Mouse (Mus musculus): ENCODE results near the gene Mpv17l. TPM values are rescaled to one million over a fixed set of nuclear protein-coding genes. Genes with fewer than 3 reads are reported as not detected.

The Mpv17l gene
- polyA plus RNA-seq, 1 experiment: 3.7 TPM

DNA sequence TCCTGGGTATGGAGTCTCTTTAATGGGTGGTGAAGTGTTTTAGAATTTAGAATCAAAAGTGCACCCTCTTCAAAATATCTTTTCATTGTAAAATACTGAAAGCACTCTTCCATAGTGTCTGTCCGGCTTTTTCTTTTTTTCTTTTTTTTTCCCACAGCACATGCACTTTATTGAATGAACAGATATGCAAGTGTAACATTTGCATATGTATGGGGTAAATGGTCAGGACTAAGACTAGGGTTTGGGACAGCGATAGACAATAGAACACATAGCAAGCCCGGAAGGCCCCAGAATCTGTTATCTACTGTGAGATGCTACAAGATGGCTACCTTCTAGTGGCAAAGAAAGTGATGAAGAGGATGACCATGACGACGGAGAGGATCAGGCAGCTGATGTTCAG is 80.2 kb downstream of the Mpv17l start:
- Histone ChIP-seq H3K27ac (ENCODE audit: control insufficient read depth, insufficient read depth, low read depth, low read length, poor library complexity) (no peak overlapping the region), H3K4me3 (replicated peaks; ENCODE audit: control insufficient read depth, low read depth, low read length) (no peak overlapping the region), H3K4me1 (ENCODE audit: control insufficient read depth, insufficient read depth, low read length) (no peaks in the 10 kb centered on the region)
- TF ChIP-seq POLR2A (IDR thresholded peaks at IDR 0.05; ENCODE audit: borderline replicate concordance, control insufficient read depth, low read depth, low read length) (no peak), CTCF (IDR thresholded peaks at IDR 0.05; ENCODE audit: control insufficient read depth, insufficient read depth, low read length) (no peak)
- 82% methylated on average over 5 of the region's 5 CpGs for WGBS

DNA sequence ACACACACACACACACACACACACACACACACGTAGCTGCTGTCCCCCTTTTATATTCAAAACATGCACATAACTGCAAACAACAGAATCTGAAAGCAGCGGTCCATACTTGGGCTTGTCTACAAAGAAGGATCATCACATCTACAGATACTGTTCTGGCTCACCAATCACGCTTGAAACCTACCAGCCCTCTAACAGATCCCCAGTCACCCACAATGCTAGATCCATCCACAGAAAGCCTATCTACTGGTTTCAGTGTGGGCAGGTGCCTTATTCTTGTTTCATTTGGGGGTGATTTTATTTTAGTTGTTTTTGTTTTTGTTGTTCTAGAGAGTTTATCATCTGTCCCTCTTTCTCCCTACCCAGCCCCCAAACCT is 83.2 kb downstream of the Mpv17l start:
- Histone ChIP-seq H3K27ac (ENCODE audit: control insufficient read depth, insufficient read depth, low read depth, low read length, poor library complexity) (no peak overlapping the region), H3K4me1 (ENCODE audit: control insufficient read depth, insufficient read depth, low read length) (no peaks in the 10 kb centered on the region), H3K4me3 (replicated peaks; ENCODE audit: control insufficient read depth, low read depth, low read length) (no peak overlapping the region)
- 59% methylated on average over 3 of the region's 3 CpGs for WGBS
- TF ChIP-seq POLR2A (IDR thresholded peaks at IDR 0.05; ENCODE audit: borderline replicate concordance, control insufficient read depth, low read depth, low read length): no peak
- TF ChIP-seq CTCF (IDR thresholded peaks at IDR 0.05; ENCODE audit: control insufficient read depth, insufficient read depth, low read length): no peak

DNA sequence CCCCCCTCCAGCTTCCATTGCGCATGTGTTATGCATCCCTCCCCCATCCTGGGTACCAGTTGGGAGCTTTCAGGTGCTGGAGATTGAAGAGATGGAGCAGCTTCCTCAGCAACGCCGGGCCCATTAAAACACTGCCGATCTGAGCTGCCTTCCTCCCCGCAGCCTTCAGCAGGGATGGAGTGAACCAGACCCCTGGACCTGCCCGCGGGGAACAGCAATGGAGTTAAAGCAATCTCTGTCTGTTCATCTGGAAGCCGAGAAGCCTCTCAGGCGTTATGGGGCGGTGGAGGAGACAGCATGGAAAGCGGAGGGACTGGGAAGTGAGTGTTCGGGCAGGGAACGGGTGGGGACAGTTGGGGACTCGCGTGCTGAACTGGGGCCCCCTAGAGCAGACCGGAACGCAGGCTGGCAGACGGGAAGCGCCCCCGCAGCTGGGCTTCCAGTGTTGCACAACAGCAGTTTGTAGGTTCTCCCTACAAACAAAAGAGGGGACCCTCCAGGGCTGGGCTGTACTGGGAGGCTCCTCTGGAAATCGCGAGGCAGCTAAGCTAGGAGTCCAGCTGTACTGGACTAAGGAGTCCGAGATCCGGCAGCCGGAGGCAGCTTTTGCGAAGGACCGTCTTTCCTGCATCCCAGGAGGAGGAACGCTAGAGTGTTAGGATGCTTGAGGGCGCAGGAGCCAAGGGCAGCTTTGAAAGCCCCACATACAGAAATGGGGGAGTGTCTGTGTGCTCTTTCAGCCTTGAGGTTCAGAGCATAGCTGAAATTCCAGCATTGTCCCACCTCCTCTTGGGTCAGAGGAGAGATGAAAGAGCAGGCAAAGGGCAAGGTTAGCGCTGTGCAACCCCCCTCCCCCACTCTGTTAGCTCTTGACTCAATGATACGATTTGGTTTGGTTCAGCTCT is 83.9 kb downstream of the Mpv17l start, which contains the start of the genes 2900011O08Rik and Ifitm7:
TSS of gene 2900011O08Rik (plus strand) at position 31 of the 905 bp plus-strand sequence.
TSS of gene Ifitm7 (minus strand) at position 315 of the 905 bp plus-strand sequence.
- no peaks in the 10 kb centered on the region for H3K4me1 ChIP-seq (ENCODE audit: control insufficient read depth, insufficient read depth, low read length)
- no peak within 1 kb of the TSS for H3K4me3 ChIP-seq (replicated peaks; ENCODE audit: control insufficient read depth, low read depth, low read length)
- 1% methylated on average over 31 of the region's 31 CpGs for WGBS
- H3K27ac ChIP-seq (ENCODE audit: control insufficient read depth, insufficient read depth, low read depth, low read length, poor library complexity): no peak within 1 kb of the TSS
- no peak for TF ChIP-seq POLR2A (IDR thresholded peaks at IDR 0.05; ENCODE audit: borderline replicate concordance, control insufficient read depth, low read depth, low read length)

DNA sequence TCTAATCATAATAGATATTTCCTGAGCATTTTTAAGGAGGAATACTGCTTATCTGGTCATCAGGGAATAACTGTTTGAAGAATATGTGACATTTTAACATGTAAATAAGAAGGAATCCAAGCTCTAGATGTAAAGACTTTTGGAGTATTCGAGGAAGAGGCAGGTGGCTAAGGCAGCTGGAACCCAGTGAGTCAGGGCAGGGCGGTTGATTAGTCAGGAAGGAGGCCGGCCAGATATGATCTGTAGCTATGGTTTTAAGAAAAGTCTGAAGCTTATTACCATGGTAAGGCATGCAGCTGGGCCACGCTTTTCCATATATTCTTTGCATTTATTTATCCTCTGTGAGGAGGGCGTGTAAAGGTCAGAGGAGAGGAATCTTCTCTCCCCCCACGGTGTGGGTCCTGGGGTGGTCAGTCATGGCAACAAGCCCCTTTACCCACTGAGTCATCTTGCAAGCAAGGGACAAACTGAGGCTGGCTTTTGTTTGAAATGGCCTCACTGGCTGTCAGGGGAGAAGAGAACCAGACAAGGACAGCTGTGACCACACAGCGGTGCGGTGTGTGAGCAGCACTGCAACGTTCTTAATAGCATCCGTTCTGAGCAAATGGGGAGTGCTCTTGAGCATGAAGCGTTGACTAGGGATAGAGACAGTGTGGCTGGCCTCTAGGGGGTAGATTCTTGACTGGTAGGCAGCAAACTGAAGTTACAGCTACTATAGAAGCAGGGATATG is 89.7 kb downstream of the Mpv17l start:
- H3K27ac ChIP-seq (ENCODE audit: control insufficient read depth, insufficient read depth, low read depth, low read length, poor library complexity): no peak overlapping the region
- no peaks in the 10 kb centered on the region for H3K4me1 ChIP-seq (ENCODE audit: control insufficient read depth, insufficient read depth, low read length)
- TF ChIP-seq CTCF (IDR thresholded peaks at IDR 0.05; ENCODE audit: control insufficient read depth, insufficient read depth, low read length) (no peak), POLR2A (IDR thresholded peaks at IDR 0.05; ENCODE audit: borderline replicate concordance, control insufficient read depth, low read depth, low read length) (no peak)
- WGBS: 80% methylated on average over 11 of the region's 11 CpGs
- H3K4me3 ChIP-seq (replicated peaks; ENCODE audit: control insufficient read depth, low read depth, low read length): no peak overlapping the region

DNA sequence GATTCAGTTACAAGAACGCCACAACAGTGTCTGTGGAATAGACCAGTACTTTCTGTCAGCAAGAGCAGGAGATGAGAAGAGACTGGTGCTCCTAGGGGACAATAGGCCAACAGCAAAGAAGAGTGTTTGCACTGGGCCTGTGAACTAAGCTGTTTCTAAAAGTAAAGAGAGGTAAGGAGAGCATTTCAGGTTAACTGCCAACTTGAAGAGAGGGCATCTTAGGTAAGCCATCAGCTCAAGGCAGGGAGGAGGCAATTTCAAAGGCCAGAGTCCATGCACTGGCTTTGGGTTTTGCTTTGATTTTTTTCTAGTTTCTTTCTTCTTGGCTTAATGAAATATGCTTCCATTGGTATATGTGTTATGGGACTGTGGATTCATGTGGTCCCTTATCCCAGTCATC is 91.1 kb downstream of the Mpv17l start:
- no peak for TF ChIP-seq CTCF (IDR thresholded peaks at IDR 0.05; ENCODE audit: control insufficient read depth, insufficient read depth, low read length)
- Histone ChIP-seq H3K4me3 (replicated peaks; ENCODE audit: control insufficient read depth, low read depth, low read length) (no peak overlapping the region), H3K27ac (ENCODE audit: control insufficient read depth, insufficient read depth, low read depth, low read length, poor library complexity) (no peak overlapping the region), H3K4me1 (ENCODE audit: control insufficient read depth, insufficient read depth, low read length) (no peaks in the 10 kb centered on the region)
- 78% methylated on average over 1 of the region's 1 CpGs for WGBS

DNA sequence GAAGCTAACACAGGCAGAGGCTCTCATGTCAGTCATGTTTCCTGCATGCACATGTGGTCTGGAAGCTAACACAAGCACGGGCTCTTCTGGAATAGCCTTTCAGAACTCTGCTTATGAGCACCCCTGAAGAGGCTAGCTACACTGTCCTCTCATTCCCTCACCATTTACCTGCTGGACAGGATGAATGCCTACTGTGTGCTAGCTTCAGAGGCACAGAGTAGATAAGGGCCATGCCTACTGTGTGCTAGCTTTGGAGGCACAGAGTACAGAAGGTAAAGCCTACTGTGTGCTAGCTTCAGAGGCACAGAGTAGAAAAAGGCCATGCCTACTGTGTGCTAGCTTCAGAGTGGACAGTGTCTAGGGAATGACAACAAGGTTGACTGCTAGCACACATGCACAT is 91.5 kb downstream of the Mpv17l start:
- no peak overlapping the region for H3K4me3 ChIP-seq (replicated peaks; ENCODE audit: control insufficient read depth, low read depth, low read length)
- H3K27ac ChIP-seq (ENCODE audit: control insufficient read depth, insufficient read depth, low read depth, low read length, poor library complexity): no peak overlapping the region
- WGBS: 29% methylated on average over 1 of the region's 1 CpGs
- H3K4me1 ChIP-seq (ENCODE audit: control insufficient read depth, insufficient read depth, low read length): no peaks in the 10 kb centered on the region
- TF ChIP-seq POLR2A (IDR thresholded peaks at IDR 0.05; ENCODE audit: borderline replicate concordance, control insufficient read depth, low read depth, low read length): no peak
- TF ChIP-seq CTCF (IDR thresholded peaks at IDR 0.05; ENCODE audit: control insufficient read depth, insufficient read depth, low read length): no peak

Other genes starting within 250 kb of the Mpv17l start
- gene Parn, start 235.0 kb upstream of the Mpv17l start, polyA plus RNA-seq (2011; ENCODE audit: insufficient read depth, insufficient read length, low replicate concordance, missing spikeins): 6.3 and 9.0 TPM in 2 replicates
- gene Bfar, start 231.3 kb upstream of the Mpv17l start, polyA plus RNA-seq (2011; ENCODE audit: insufficient read depth, insufficient read length, low replicate concordance, missing spikeins): 12.0 and 26.6 TPM in 2 replicates
- gene 3110001I22Rik, start 231.2 kb upstream of the Mpv17l start, polyA plus RNA-seq (2011; ENCODE audit: insufficient read depth, insufficient read length, low replicate concordance, missing spikeins): 1.2 and 6.6 TPM in 2 replicates
- gene Pla2g10, start 172.2 kb upstream of the Mpv17l start, polyA plus RNA-seq (2011; ENCODE audit: insufficient read depth, insufficient read length, low replicate concordance, missing spikeins): 2.2 TPM in 1 of 2 replicates, not detected in the other
- 10.0 and 20.5 TPM in 2 replicates for gene Rrn3, start 122.5 kb upstream of the Mpv17l start, polyA plus RNA-seq (2011; ENCODE audit: insufficient read depth, insufficient read length, low replicate concordance, missing spikeins)
- 25.0 and 43.3 TPM in 2 replicates for gene Ntan1, start 84.3 kb upstream of the Mpv17l start, polyA plus RNA-seq (2011; ENCODE audit: insufficient read depth, insufficient read length, low replicate concordance, missing spikeins)
- 34.1 and 70.8 TPM in 2 replicates for gene Pdxdc1, start within 50 bp of the Mpv17l start, polyA plus RNA-seq (2011; ENCODE audit: insufficient read depth, insufficient read length, low replicate concordance, missing spikeins)
- 1.6 TPM in 1 of 2 replicates, not detected in the other for gene 2900011O08Rik, start 83.4 kb downstream of the Mpv17l start, polyA plus RNA-seq (2011; ENCODE audit: insufficient read depth, insufficient read length, low replicate concordance, missing spikeins)
- 3.8 TPM in 1 of 2 replicates, not detected in the other for gene Ifitm7, start 83.7 kb downstream of the Mpv17l start, polyA plus RNA-seq (2011; ENCODE audit: insufficient read depth, insufficient read length, low replicate concordance, missing spikeins)

Data from bone marrow, adult 2 months (tissue).